In genomic region chr16:57755241-57755640, GRCm38 (mm10) we compare ENCODE assay signal across 8 mouse cellular contexts. TPM values are rescaled to one million over a fixed set of nuclear protein-coding genes. Genes with fewer than 3 reads are reported as not detected.
A peak's percentile ranks its signal among the peaks of the same experiment; 100 is the strongest.
DNase-seq lines count a peak whose midpoint lies in the region; ATAC-seq lines count a peak whose summit lies in the region.

No protein-coding gene starts in this region.

- no peaks in the 10 kb centered on the region for H3K36me3 ChIP-seq in kidney, embryonic 14.5 days (ENCODE audit: control insufficient read depth, insufficient read depth, low read length)
- H3K36me3 ChIP-seq in hindbrain, embryonic 16.5 days (ENCODE audit: control insufficient read depth, insufficient read depth, low read length), result no peaks in the 10 kb centered on the region
- no peaks in the 10 kb centered on the region for H3K36me3 ChIP-seq in limb, embryonic 11.5 days (ENCODE audit: control insufficient read depth, insufficient read depth, low read length)
- H3K36me3 ChIP-seq in neural tube, embryonic 15.5 days, result no peaks in the 10 kb centered on the region

- H3K27ac ChIP-seq in kidney, embryonic 14.5 days (ENCODE audit: low read depth, low read length), result no peak overlapping the region
- peak overlapping the region; percentile 51; the same call in 1 of the 2 replicates for H3K27ac ChIP-seq in hindbrain, embryonic 16.5 days (ENCODE audit: low read depth, low read length)
- no peak overlapping the region for H3K27ac ChIP-seq in limb, embryonic 11.5 days (replicated peaks; ENCODE audit: low read depth, low read length)
- H3K27ac ChIP-seq in neural tube, embryonic 15.5 days (replicated peaks), result peak overlapping the region; percentile 52

- H3K4me1 ChIP-seq in kidney, embryonic 14.5 days (ENCODE audit: control insufficient read depth, insufficient read depth, low read length), result peaks cover 3% of the 10 kb centered on the region; the same call in 1 of the 2 replicates
- H3K4me1 ChIP-seq in hindbrain, embryonic 16.5 days (ENCODE audit: control insufficient read depth, insufficient read depth, low read depth, low read length), result peaks cover 12% of the 10 kb centered on the region
- 0 out of 2 replicates have a peak, but pooled peaks cover 5% of the 10 kb centered on the region for H3K4me1 ChIP-seq in limb, embryonic 11.5 days (ENCODE audit: control insufficient read depth, insufficient read depth, low read length)
- H3K4me1 ChIP-seq in neural tube, embryonic 15.5 days, result peaks cover 17% of the 10 kb centered on the region

- H3K4me3 ChIP-seq in kidney, embryonic 14.5 days (ENCODE audit: low read length), result peak overlapping the region; percentile 39
- H3K4me3 ChIP-seq in hindbrain, embryonic 16.5 days (ENCODE audit: low read length), result peak overlapping the region; percentile 52
- H3K4me3 ChIP-seq in limb, embryonic 11.5 days (ENCODE audit: low read depth, low read length), result peak overlapping the region; percentile 31
- H3K4me3 ChIP-seq in neural tube, embryonic 15.5 days (replicated peaks), result peak overlapping the region; percentile 46

- 18% methylated on average over 12 of the region's 12 CpGs for WGBS in kidney, embryonic 14.5 days
- WGBS in hindbrain, embryonic 16.5 days, result 16% methylated on average over 12 of the region's 12 CpGs
- 26% methylated on average over 12 of the region's 12 CpGs for WGBS in limb, embryonic 11.5 days
- WGBS in neural tube, embryonic 15.5 days, result 20% methylated on average over 12 of the region's 12 CpGs

- peak overlapping the region; percentile 79 for H3K4me2 ChIP-seq in kidney, embryonic 14.5 days (replicated peaks; ENCODE audit: low read depth, low read length)
- H3K4me2 ChIP-seq in hindbrain, embryonic 16.5 days (ENCODE audit: low read length), result peak overlapping the region; percentile 89
- peak overlapping the region; percentile 72 for H3K4me2 ChIP-seq in limb, embryonic 11.5 days (ENCODE audit: low read depth, severe bottlenecking)
- H3K4me2 ChIP-seq in neural tube, embryonic 15.5 days, result peak overlapping the region; percentile 85

- DNase-seq in kidney, adult 8-10 months, result no peak
- DNase-seq in cerebellum, postnatal 10 days, result peak; percentile 25 to 35
- peak; percentile 8 for DNase-seq in gastrocnemius, postnatal 10 days
- no peak for DNase-seq in limb, embryonic 11.5 days (ENCODE audit: low spot score)
- no peak for DNase-seq in ovary, adult 18-20 months (ENCODE audit: low spot score)

- ATAC-seq in kidney, embryonic 14.5 days (ENCODE audit: low FRiP score, low TSS enrichment), result peak; percentile 85
- ATAC-seq in hindbrain, embryonic 16.5 days, result peak; percentile 93
- ATAC-seq in limb, embryonic 11.5 days (ENCODE audit: insufficient number of reproducible peaks, low FRiP score, low TSS enrichment, low read depth), result peak; percentile 65; the same call in 1 of the 2 replicates
- peak; percentile 85 for ATAC-seq in neural tube, embryonic 15.5 days (ENCODE audit: low FRiP score)

- no peaks in the 10 kb centered on the region for H3K9me3 ChIP-seq in kidney, embryonic 14.5 days (ENCODE audit: control insufficient read depth, low read length)
- H3K9me3 ChIP-seq in hindbrain, embryonic 16.5 days (ENCODE audit: control insufficient read depth, low read length), result no peaks in the 10 kb centered on the region
- H3K9me3 ChIP-seq in limb, embryonic 11.5 days (ENCODE audit: control insufficient read depth, low read length), result no peaks in the 10 kb centered on the region
- H3K9me3 ChIP-seq in neural tube, embryonic 15.5 days (replicated peaks), result no peaks in the 10 kb centered on the region

- H3K27me3 ChIP-seq in kidney, embryonic 14.5 days (ENCODE audit: control insufficient read depth, insufficient read depth, low read length), result no peaks in the 10 kb centered on the region
- H3K27me3 ChIP-seq in hindbrain, embryonic 16.5 days (replicated peaks; ENCODE audit: control insufficient read depth, insufficient read depth, low read length), result no peaks in the 10 kb centered on the region
- H3K27me3 ChIP-seq in limb, embryonic 11.5 days (ENCODE audit: control insufficient read depth, insufficient read depth, low read length), result 0 out of 2 replicates have a peak, but pooled peaks cover 3% of the 10 kb centered on the region
- no peaks in the 10 kb centered on the region for H3K27me3 ChIP-seq in neural tube, embryonic 15.5 days (replicated peaks)

- no peak overlapping the region for H3K9ac ChIP-seq in kidney, embryonic 14.5 days (ENCODE audit: low read depth, low read length)
- peak overlapping the region; percentile 71 for H3K9ac ChIP-seq in hindbrain, embryonic 16.5 days (ENCODE audit: low read depth, low read length)
- no peak overlapping the region; the same call in 1 of the 2 replicates for H3K9ac ChIP-seq in limb, embryonic 11.5 days (ENCODE audit: low read length)
- peak overlapping the region; percentile 59 for H3K9ac ChIP-seq in neural tube, embryonic 15.5 days (replicated peaks)

RNA-seq across cellular contexts. Expression of gene Col8a1, which starts 0.7 kb away (rescaled TPM):
- 0.73 and 0.90 TPM in 2 replicates for polyA plus RNA-seq in kidney, embryonic 14.5 days (2014; fragmentation: Nextera tagmentation; extraction: Ambion mirVana)
- total RNA-seq in gastrocnemius, postnatal 10 days (2021), result 1 to 10 TPM; 5.8 to 6.3 TPM
- 6.7 and 7.2 TPM in 2 replicates for polyA plus RNA-seq in hindbrain, embryonic 16.5 days (2015; fragmentation: Nextera tagmentation; extraction: Ambion mirVana)
- polyA plus RNA-seq in limb, embryonic 11.5 days (2014; fragmentation: Nextera tagmentation; extraction: Ambion mirVana), result 3.5 and 3.9 TPM in 2 replicates
- 7.9 and 11.8 TPM in 2 replicates for polyA plus RNA-seq in neural tube, embryonic 15.5 days (2015; fragmentation: Nextera tagmentation; extraction: Ambion mirVana)

Comparison
In these comparisons a context has a peak if more than half of its experiments do, and no peak if none do; other contexts are left out.
1. H3K27ac ChIP-seq: peak in hindbrain, embryonic 16.5 days (single experiment) and neural tube, embryonic 15.5 days (single experiment); none in kidney, embryonic 14.5 days (single experiment) and limb, embryonic 11.5 days (single experiment).
2. H3K9ac ChIP-seq: peak in hindbrain, embryonic 16.5 days (single experiment) and neural tube, embryonic 15.5 days (single experiment); none in kidney, embryonic 14.5 days (single experiment) and limb, embryonic 11.5 days (single experiment).
3. DNase-seq: peak in cerebellum, postnatal 10 days (2 of 2) and gastrocnemius, postnatal 10 days (single experiment); none in kidney, adult 8-10 months (0 of 2), limb, embryonic 11.5 days (single experiment) and ovary, adult 18-20 months (single experiment).
4. Peak in every context shown above with its lines, with median percentiles within 50 percentile points of each other: ATAC-seq, H3K4me2 ChIP-seq and H3K4me3 ChIP-seq.